Mouse (Mus musculus): ENCODE data around the gene Fam102a. TPM values are rescaled to one million over a fixed set of nuclear protein-coding genes. Genes with fewer than 3 reads are reported as not detected.

Fam102a gene
- polyA plus RNA-seq, 1 experiment from 2014 or later: 4.4 TPM

GRCm38 (mm10) chr2:32506673-32507668 is 28.2 kb upstream of the Fam102a start:
- no peak overlapping the region for H3K27ac ChIP-seq (ENCODE audit: low read depth, low read length)
- DNase-seq (ENCODE audit: low spot score): no peak
- no peaks in the 10 kb centered on the region for H3K27me3 ChIP-seq (replicated peaks; ENCODE audit: control insufficient read depth, insufficient read depth, low read length)
- no peaks in the 10 kb centered on the region for H3K9me3 ChIP-seq (replicated peaks; ENCODE audit: control insufficient read depth, low read length)
- no peaks in the 10 kb centered on the region for H3K4me1 ChIP-seq (ENCODE audit: control insufficient read depth, insufficient read depth, low read length)
- H3K4me3 ChIP-seq (ENCODE audit: low read depth, low read length): no peak overlapping the region
- no peaks in the 10 kb centered on the region for H3K36me3 ChIP-seq (ENCODE audit: control insufficient read depth, insufficient read depth, low read length)
- no peak overlapping the region for H3K4me2 ChIP-seq (ENCODE audit: low read length)
- no peak for ATAC-seq
- WGBS: 82% methylated on average over 22 of the region's 22 CpGs
- no peak overlapping the region for H3K9ac ChIP-seq (ENCODE audit: low read length)

- H3K27me3 ChIP-seq (replicated peaks; ENCODE audit: control insufficient read depth, insufficient read depth, low read length): no peaks in the 10 kb centered on the region
- no peak overlapping the region for H3K9ac ChIP-seq (ENCODE audit: low read length)
- DNase-seq (ENCODE audit: low spot score) (no peak), ATAC-seq (no peak)
- no peak overlapping the region for H3K4me2 ChIP-seq (ENCODE audit: low read length)
- no peaks in the 10 kb centered on the region for H3K9me3 ChIP-seq (replicated peaks; ENCODE audit: control insufficient read depth, low read length)
- no peaks in the 10 kb centered on the region for H3K4me1 ChIP-seq (ENCODE audit: control insufficient read depth, insufficient read depth, low read length)
- no peak overlapping the region for H3K27ac ChIP-seq (ENCODE audit: low read depth, low read length)
- H3K4me3 ChIP-seq (ENCODE audit: low read depth, low read length): no peak overlapping the region
- WGBS: 78% methylated on average over 9 of the region's 9 CpGs
- no peaks in the 10 kb centered on the region for H3K36me3 ChIP-seq (ENCODE audit: control insufficient read depth, insufficient read depth, low read length)
Measured at GRCm38 (mm10) chr2:32507906-32508305, 27.2 kb upstream of the Fam102a start.

GRCm38 (mm10) chr2:32509287-32509686 is 25.8 kb upstream of the Fam102a start:
- WGBS: 59% methylated on average over 4 of the region's 4 CpGs
- H3K27ac ChIP-seq (ENCODE audit: low read depth, low read length): no peak overlapping the region
- H3K4me1 ChIP-seq (ENCODE audit: control insufficient read depth, insufficient read depth, low read length): no peaks in the 10 kb centered on the region
- no peak overlapping the region for H3K4me3 ChIP-seq (ENCODE audit: low read depth, low read length)
- ATAC-seq (no peak), DNase-seq (ENCODE audit: low spot score) (peak; percentile 20)
- H3K4me2 ChIP-seq (ENCODE audit: low read length): no peak overlapping the region
- no peaks in the 10 kb centered on the region for H3K27me3 ChIP-seq (replicated peaks; ENCODE audit: control insufficient read depth, insufficient read depth, low read length)
- H3K9ac ChIP-seq (ENCODE audit: low read length): no peak overlapping the region
- H3K9me3 ChIP-seq (replicated peaks; ENCODE audit: control insufficient read depth, low read length): no peaks in the 10 kb centered on the region
- no peaks in the 10 kb centered on the region for H3K36me3 ChIP-seq (ENCODE audit: control insufficient read depth, insufficient read depth, low read length)

- Histone ChIP-seq H3K36me3 (ENCODE audit: control insufficient read depth, insufficient read depth, low read length) (no peaks in the 10 kb centered on the region), H3K4me3 (ENCODE audit: low read depth, low read length) (no peak overlapping the region), H3K4me1 (ENCODE audit: control insufficient read depth, insufficient read depth, low read length) (no peaks in the 10 kb centered on the region), H3K9ac (ENCODE audit: low read length) (no peak overlapping the region), H3K27me3 (replicated peaks; ENCODE audit: control insufficient read depth, insufficient read depth, low read length) (no peaks in the 10 kb centered on the region), H3K4me2 (ENCODE audit: low read length) (no peak overlapping the region), H3K9me3 (replicated peaks; ENCODE audit: control insufficient read depth, low read length) (no peaks in the 10 kb centered on the region), H3K27ac (ENCODE audit: low read depth, low read length) (no peak overlapping the region)
- 57% methylated on average over 8 of the region's 8 CpGs for WGBS
- no peak for DNase-seq (ENCODE audit: low spot score)
- ATAC-seq: no peak
Measured at GRCm38 (mm10) chr2:32509896-32510295, 25.2 kb upstream of the Fam102a start.

- no peak overlapping the region for H3K4me3 ChIP-seq (ENCODE audit: low read depth, low read length)
- 75% methylated on average over 7 of the region's 7 CpGs for WGBS
- H3K27me3 ChIP-seq (replicated peaks; ENCODE audit: control insufficient read depth, insufficient read depth, low read length): no peaks in the 10 kb centered on the region
- H3K36me3 ChIP-seq (ENCODE audit: control insufficient read depth, insufficient read depth, low read length): no peaks in the 10 kb centered on the region
- H3K9ac ChIP-seq (ENCODE audit: low read length): no peak overlapping the region
- H3K4me1 ChIP-seq (ENCODE audit: control insufficient read depth, insufficient read depth, low read length): no peaks in the 10 kb centered on the region
- H3K9me3 ChIP-seq (replicated peaks; ENCODE audit: control insufficient read depth, low read length): no peaks in the 10 kb centered on the region
- ATAC-seq (no peak), DNase-seq (ENCODE audit: low spot score) (no peak)
- no peak overlapping the region for H3K4me2 ChIP-seq (ENCODE audit: low read length)
- no peak overlapping the region for H3K27ac ChIP-seq (ENCODE audit: low read depth, low read length)
Measured at GRCm38 (mm10) chr2:32512592-32512991, 22.5 kb upstream of the Fam102a start.

- 76% methylated on average over 6 of the region's 6 CpGs for WGBS
Measured at GRCm38 (mm10) chr2:32514335-32514734, 20.8 kb upstream of the Fam102a start.

GRCm38 (mm10) chr2:32517233-32517867 is 17.8 kb upstream of the Fam102a start:
- no peaks in the 10 kb centered on the region for H3K9me3 ChIP-seq (replicated peaks; ENCODE audit: control insufficient read depth, low read length)
- no peak overlapping the region for H3K4me3 ChIP-seq (ENCODE audit: low read depth, low read length)
- H3K27me3 ChIP-seq (replicated peaks; ENCODE audit: control insufficient read depth, insufficient read depth, low read length): no peaks in the 10 kb centered on the region
- no peak for ATAC-seq
- H3K36me3 ChIP-seq (ENCODE audit: control insufficient read depth, insufficient read depth, low read length): no peaks in the 10 kb centered on the region
- no peak overlapping the region for H3K9ac ChIP-seq (ENCODE audit: low read length)
- no peak overlapping the region for H3K27ac ChIP-seq (ENCODE audit: low read depth, low read length)
- no peak for DNase-seq (ENCODE audit: low spot score)
- H3K4me2 ChIP-seq (ENCODE audit: low read length): no peak overlapping the region
- H3K4me1 ChIP-seq (ENCODE audit: control insufficient read depth, insufficient read depth, low read length): no peaks in the 10 kb centered on the region
- WGBS: 79% methylated on average over 4 of the region's 4 CpGs

More at GRCm38 (mm10) chr2:32514335-32514734, 20.8 kb upstream of the Fam102a start:
- DNase-seq (ENCODE audit: low spot score) (no peak), ATAC-seq (no peak)
- H3K9me3 ChIP-seq (replicated peaks; ENCODE audit: control insufficient read depth, low read length): no peaks in the 10 kb centered on the region
- H3K4me3 ChIP-seq (ENCODE audit: low read depth, low read length): no peak overlapping the region
- no peaks in the 10 kb centered on the region for H3K36me3 ChIP-seq (ENCODE audit: control insufficient read depth, insufficient read depth, low read length)
- H3K4me1 ChIP-seq (ENCODE audit: control insufficient read depth, insufficient read depth, low read length): no peaks in the 10 kb centered on the region
- H3K27ac ChIP-seq (ENCODE audit: low read depth, low read length): no peak overlapping the region
- H3K27me3 ChIP-seq (replicated peaks; ENCODE audit: control insufficient read depth, insufficient read depth, low read length): no peaks in the 10 kb centered on the region
- H3K4me2 ChIP-seq (ENCODE audit: low read length): no peak overlapping the region
- H3K9ac ChIP-seq (ENCODE audit: low read length): no peak overlapping the region

- ATAC-seq (no peak), DNase-seq (ENCODE audit: low spot score) (no peak)
- Histone ChIP-seq H3K36me3 (ENCODE audit: control insufficient read depth, insufficient read depth, low read length) (no peaks in the 10 kb centered on the region), H3K9me3 (replicated peaks; ENCODE audit: control insufficient read depth, low read length) (no peaks in the 10 kb centered on the region), H3K27me3 (replicated peaks; ENCODE audit: control insufficient read depth, insufficient read depth, low read length) (no peaks in the 10 kb centered on the region), H3K4me3 (ENCODE audit: low read depth, low read length) (no peak overlapping the region), H3K4me1 (ENCODE audit: control insufficient read depth, insufficient read depth, low read length) (no peaks in the 10 kb centered on the region), H3K27ac (ENCODE audit: low read depth, low read length) (no peak overlapping the region), H3K9ac (ENCODE audit: low read length) (no peak overlapping the region), H3K4me2 (ENCODE audit: low read length) (no peak overlapping the region)
- WGBS: 81% methylated on average over 8 of the region's 8 CpGs
Measured at GRCm38 (mm10) chr2:32520034-32520990, 14.8 kb upstream of the Fam102a start.

Measured in forebrain, embryonic 14.5 days (tissue).